Mouse (Mus musculus) myocyte (in vitro differentiated cells): ENCODE measurements around the gene Oog3. TPM values are rescaled to one million over a fixed set of nuclear protein-coding genes. Genes with fewer than 3 reads are reported as not detected.

Experiments
- H3K27me3 ChIP-seq: one replicate; pipeline ENCODE4 v1.6.1; 2011; ENCODE audit not compliant: control insufficient read depth, insufficient read depth, insufficient read length
- H3K36me3 ChIP-seq: one replicate; pipeline ENCODE4 v1.6.1; 2011; ENCODE audit not compliant: control insufficient read depth, insufficient read depth
- H3K4me2 ChIP-seq: one replicate; pipeline ENCODE4 v1.6.1; 2011; ENCODE audit warnings: low read depth, control low read depth
- H3K4me3 ChIP-seq: one replicate; pipeline ENCODE4 v1.5.1; 2011; ENCODE audit warnings: mild to moderate bottlenecking, control low read depth, moderate library complexity
- H3K79me2 ChIP-seq: one replicate; pipeline ENCODE4 v1.6.1; 2011; ENCODE audit not compliant: control insufficient read depth, insufficient read depth
- H3ac ChIP-seq: one replicate; pipeline ENCODE4 v1.6.1; 2011; ENCODE audit not compliant: control insufficient read depth, insufficient read length
- CEBPB ChIP-seq: IDR thresholded peaks from 2 replicates; pipeline ENCODE4 v1.6.1; 2011; ENCODE audit warnings: mild to moderate bottlenecking, moderate library complexity; ENCODE audit not compliant: poor library complexity, insufficient read depth, severe bottlenecking
- E2F4 ChIP-seq: IDR thresholded peaks from one replicate; pipeline ENCODE4 v1.6.1; 2011; ENCODE audit warnings: mild to moderate bottlenecking, control low read depth, moderate library complexity; ENCODE audit not compliant: insufficient read depth
- MYOD1 ChIP-seq, 3 experiments: IDR thresholded peaks; one replicate each; pipeline ENCODE4 v1.6.1; 2011; ENCODE audit warnings: control low read depth in 2 of 3, low read depth in 2 of 3, mild to moderate bottlenecking in 2 of 3, moderate library complexity in 1 of 3; ENCODE audit not compliant: insufficient read length in 2 of 3, control insufficient read depth in 1 of 3
- MYOG ChIP-seq, 3 experiments: IDR thresholded peaks; one replicate each; pipeline ENCODE4 v1.6.1; 2011; ENCODE audit warnings: control low read depth in 2 of 3, low read depth in 2 of 3, mild to moderate bottlenecking in 2 of 3; ENCODE audit not compliant: insufficient read length in 2 of 3, control insufficient read depth in 1 of 3, insufficient read depth in 1 of 3
- POLR2A ChIP-seq: IDR thresholded peaks from one replicate; pipeline ENCODE4 v1.6.1; 2011; ENCODE audit warnings: low read depth, mild to moderate bottlenecking, control low read depth, moderate library complexity; ENCODE audit not compliant: insufficient read length
- REST ChIP-seq: IDR thresholded peaks from one replicate; pipeline ENCODE4 v1.6.1; 2011; ENCODE audit warnings: mild to moderate bottlenecking, control low read depth, moderate library complexity; ENCODE audit not compliant: insufficient read depth, insufficient read length
- SRF ChIP-seq: IDR thresholded peaks from one replicate; pipeline ENCODE4 v1.6.1; 2011; ENCODE audit warnings: low read depth; ENCODE audit not compliant: control insufficient read depth, insufficient read length
- TCF12 ChIP-seq: IDR thresholded peaks from one replicate; pipeline ENCODE4 v1.6.1; 2011; ENCODE audit warnings: mild to moderate bottlenecking, control low read depth; ENCODE audit not compliant: poor library complexity, insufficient read depth, severe bottlenecking
- TCF3 ChIP-seq: IDR thresholded peaks from one replicate; pipeline ENCODE4 v1.6.1; 2011; ENCODE audit warnings: low read depth, control low read depth; ENCODE audit not compliant: insufficient read length
- USF1 ChIP-seq: IDR thresholded peaks from one replicate; pipeline ENCODE4 v1.6.1; 2011; ENCODE audit warnings: low read depth, mild to moderate bottlenecking, control low read depth, moderate library complexity
- polyA plus RNA-seq: library from polyadenylated mRNA; unstranded; fragments of >200 nt; fragmentation: generic; extraction: Trizol; gene quantifications from one replicate; pipeline ENCODE4 v1.2.1, GENCODE M21; 2012; ENCODE audit warnings: missing spikeins

Gene Oog3
- not detected for polyA plus RNA-seq

DNA sequence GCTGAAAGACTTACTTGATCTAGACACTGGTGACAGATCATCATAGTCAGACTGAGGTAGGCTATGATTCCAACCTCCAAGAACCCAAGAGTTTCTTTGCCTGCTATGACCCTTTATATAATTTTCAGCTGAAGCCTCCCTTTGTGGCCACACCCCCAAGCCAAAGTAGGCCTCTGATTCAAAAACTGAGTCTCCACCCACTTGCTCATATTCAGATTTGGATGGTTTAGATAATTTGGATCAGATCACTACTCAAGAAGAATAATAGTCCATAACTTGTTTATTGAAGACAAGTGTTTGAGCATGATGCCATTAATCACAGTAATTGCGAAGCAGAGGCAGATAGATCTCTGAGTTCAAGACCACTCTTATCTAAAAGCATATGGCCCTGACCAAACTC is at the start of gene Oog3:
Oog3 (minus strand) TSS at position 101 of the 400 bp plus-strand sequence.
- no peak within 1 kb of the TSS for H3ac ChIP-seq
- no peaks in the 10 kb centered on the region for H3K27me3 ChIP-seq
- TF ChIP-seq MYOG (IDR thresholded peaks at IDR 0.05; ENCODE audit: control insufficient read depth in 1 of 3, insufficient read depth in 1 of 3, insufficient read length in 2 of 3, low read depth in 2 of 3): no peak
- no peak for TF ChIP-seq POLR2A
- no peak for TF ChIP-seq TCF3
- TF ChIP-seq REST: no peak
- no peak for TF ChIP-seq CEBPB
- TF ChIP-seq E2F4: no peak
- TF ChIP-seq USF1: no peak
- H3K79me2 ChIP-seq: no peaks in the 10 kb centered on the region
- no peak within 1 kb of the TSS for H3K4me3 ChIP-seq
- no peak within 1 kb of the TSS for H3K4me2 ChIP-seq
- no peaks in the 10 kb centered on the region for H3K36me3 ChIP-seq

DNA sequence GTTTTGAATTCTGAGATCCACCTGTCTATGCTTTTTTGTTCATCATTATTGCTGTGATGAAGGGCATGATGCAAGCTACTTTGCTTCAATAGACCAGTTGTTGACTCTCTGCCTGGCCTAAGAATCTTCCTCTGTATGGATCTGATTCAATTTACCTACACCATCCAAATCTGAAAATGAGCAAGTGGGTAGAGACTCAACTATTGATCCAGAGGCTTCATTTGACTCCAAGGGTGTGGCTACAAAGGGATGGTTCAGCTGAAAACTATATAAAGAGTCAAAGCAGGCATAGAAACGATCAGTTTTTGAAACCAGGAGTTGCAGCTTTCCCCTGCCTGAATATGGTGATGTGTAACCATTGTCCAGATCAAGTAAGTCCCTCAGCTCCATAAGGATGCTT is 28.0 kb upstream of the Oog3 start, which contains the start of gene Oog2:
Oog2 (plus strand) TSS at position 301 of the 400 bp plus-strand sequence.
- Histone ChIP-seq H3K79me2 (no peaks in the 10 kb centered on the region), H3ac (no peak within 1 kb of the TSS), H3K36me3 (no peaks in the 10 kb centered on the region), H3K4me3 (no peak within 1 kb of the TSS), H3K4me2 (no peak within 1 kb of the TSS), H3K27me3 (no peaks in the 10 kb centered on the region)
- TF ChIP-seq SRF (no peak), USF1 (no peak), TCF3 (no peak), CEBPB (no peak), MYOD1 (IDR thresholded peaks at IDR 0.05; ENCODE audit: control insufficient read depth in 1 of 3, insufficient read length in 2 of 3, low read depth in 2 of 3) (no peak), TCF12 (no peak)

Other genes starting within 250 kb of the Oog3 start
- gene Pramef25, start 211.6 kb downstream of the Oog3 start, polyA plus RNA-seq: not detected
- not detected for gene Gm13101, start 195.7 kb downstream of the Oog3 start, polyA plus RNA-seq
- not detected for gene Pramef17, start 168.3 kb downstream of the Oog3 start, polyA plus RNA-seq
- gene Pramel4, start 103.5 kb downstream of the Oog3 start, polyA plus RNA-seq: not detected
- not detected for gene Gm13102, start 56.2 kb downstream of the Oog3 start, polyA plus RNA-seq
- not detected for gene Oog2, start 28.1 kb upstream of the Oog3 start, polyA plus RNA-seq
- not detected for gene C87977, start 50.7 kb upstream of the Oog3 start, polyA plus RNA-seq
- not detected for gene Pramel5, start 117.8 kb upstream of the Oog3 start, polyA plus RNA-seq
- gene Gm13128, start 167.6 kb upstream of the Oog3 start, polyA plus RNA-seq: not detected
- gene Gm13119, start 195.3 kb upstream of the Oog3 start, polyA plus RNA-seq: not detected
- gene Pramef20, start 215.3 kb upstream of the Oog3 start, polyA plus RNA-seq: not detected
- gene Pramef12, start 245.8 kb upstream of the Oog3 start, polyA plus RNA-seq: not detected